Mouse (Mus musculus) retina, postnatal 7 days (tissue): Measurements from ENCODE around the gene Vmn1r215.
"Not testable (repeated sequence)": the region's sequence is repeated elsewhere in the genome, so short reads cannot be mapped to it uniquely, and the experiment has no call there.

Experiments used
- DNase-seq: peaks from one replicate; pipeline ENCODE4 v3.0.0-alpha.2; 2012; ENCODE audit warnings: low read depth, low spot score

Gene Vmn1r215

DNA sequence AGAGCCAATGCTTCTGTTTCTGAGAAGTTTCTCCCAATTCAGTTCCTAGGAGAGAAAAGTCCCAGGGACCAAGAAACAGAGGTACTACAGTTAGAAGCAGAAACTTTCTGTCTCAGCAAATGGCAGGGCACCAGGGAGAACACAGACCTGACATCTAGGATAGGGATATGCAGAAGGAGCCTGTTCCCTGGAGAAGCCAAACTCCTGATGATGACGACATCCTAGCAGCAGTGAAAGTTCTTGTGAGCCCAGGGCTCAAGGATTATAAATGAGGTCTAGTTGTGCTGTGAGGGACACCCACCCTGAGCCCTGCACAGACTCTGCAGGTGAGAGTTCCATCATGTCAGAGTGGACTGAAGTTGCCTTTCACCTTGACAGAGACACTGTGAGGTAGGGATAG is at the start of gene Vmn1r215:
Gene Vmn1r215 (plus strand): TSS at position 301 of the 400 bp plus-strand sequence.
- no peak for DNase-seq

DNA sequence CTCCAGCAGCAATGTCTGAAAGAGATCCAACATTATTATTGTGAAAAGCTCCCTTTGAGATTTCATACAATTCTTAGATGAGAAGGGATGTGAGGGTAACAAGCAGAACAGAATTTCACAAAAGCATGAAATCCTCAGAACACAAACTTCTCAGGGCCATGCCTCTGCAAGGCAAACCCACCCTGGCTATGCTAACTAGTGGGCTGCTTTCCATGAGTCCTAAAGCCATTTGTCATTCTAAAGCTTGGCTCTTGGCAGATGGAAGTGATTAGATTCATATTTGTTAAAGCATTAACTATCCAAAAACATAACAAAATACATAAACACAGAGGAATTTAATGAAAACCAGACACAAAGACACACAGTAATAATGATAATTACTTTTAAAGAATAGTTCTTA is 49.7 kb upstream of the Vmn1r215 start:
- no peak for DNase-seq

DNA sequence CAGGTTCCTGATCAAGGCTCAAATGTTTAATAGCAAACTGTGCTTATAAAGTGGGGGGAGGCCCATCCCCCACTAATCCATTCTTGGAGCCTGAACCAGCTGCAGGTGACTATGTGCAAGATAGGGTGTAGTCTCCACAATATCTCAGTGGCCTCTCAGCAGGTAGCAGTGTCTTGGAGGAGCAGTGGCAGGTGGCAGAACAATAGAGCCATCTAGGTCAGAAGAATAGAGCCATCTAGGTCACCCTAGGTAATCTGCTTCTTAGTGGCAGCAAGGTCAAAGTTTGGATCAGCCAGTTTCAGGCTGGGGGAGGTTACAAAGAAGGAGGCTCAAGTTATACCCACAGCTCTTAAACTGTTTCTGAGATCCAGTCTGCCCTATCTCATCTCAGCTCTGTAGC is 43.0 kb upstream of the Vmn1r215 start:
- DNase-seq = no peak

DNA sequence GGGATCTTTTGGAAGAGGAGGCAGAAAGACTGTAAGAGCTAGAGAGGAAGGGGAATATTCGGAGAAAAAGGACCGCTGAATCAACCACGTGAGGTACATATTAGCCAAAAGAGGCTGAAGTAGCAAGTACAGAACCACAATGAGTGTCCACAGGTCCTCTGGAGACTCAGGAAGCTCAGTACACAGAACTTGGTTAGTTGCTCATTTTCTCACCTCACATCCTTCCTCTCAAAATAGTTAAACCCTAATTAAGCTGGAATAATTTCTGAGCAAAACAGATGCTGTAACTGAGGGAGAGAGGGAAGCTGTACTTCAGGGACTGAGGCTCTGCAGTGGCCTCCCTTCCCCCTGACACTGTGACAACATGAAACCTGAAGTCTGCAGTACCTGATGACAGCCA is 37.7 kb upstream of the Vmn1r215 start, which contains the start of gene Vmn1r214:
Gene Vmn1r214 (plus strand): TSS at position 301 of the 400 bp plus-strand sequence.
- DNase-seq = no peak

DNA sequence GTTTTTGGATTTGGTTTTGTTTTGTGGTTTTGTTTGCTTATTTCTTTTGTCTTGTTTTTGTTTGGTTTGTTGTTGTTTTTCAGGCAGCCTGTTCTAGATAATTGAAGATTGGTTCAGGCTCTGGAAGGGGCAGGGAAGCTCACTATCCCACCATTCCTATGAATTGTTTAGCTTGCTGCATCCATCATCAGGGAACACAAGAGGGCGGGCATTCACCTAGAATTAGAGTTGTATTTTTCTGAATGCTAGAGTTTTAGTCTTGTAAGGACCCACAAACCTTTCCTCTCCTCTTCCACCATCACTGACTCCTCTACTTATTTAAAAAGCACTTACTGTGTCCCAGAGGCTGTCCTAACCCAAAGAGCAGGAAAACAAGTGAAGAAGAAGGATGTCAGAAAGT is 10.0 kb upstream of the Vmn1r215 start:
- no peak for DNase-seq

DNA sequence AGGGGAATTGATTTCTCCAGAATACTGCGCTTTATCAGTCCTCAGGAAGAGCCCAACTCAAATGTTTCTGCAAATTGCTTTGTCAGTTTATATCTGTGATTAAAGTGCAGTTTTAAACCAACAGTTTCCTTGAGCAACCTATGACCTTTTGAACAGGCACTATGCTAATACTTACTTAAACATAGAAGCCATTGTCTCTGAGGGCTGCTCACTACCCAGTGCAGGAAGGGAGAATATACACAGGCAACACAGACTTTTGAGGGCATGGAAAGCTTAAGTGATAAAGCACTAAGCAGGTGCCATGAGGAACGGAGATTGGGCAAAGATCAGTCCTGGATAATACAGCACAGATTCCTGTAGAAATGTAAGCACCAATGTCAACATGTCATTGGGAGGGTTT is 1.5 kb downstream of the Vmn1r215 start:
- DNase-seq = no peak

DNA sequence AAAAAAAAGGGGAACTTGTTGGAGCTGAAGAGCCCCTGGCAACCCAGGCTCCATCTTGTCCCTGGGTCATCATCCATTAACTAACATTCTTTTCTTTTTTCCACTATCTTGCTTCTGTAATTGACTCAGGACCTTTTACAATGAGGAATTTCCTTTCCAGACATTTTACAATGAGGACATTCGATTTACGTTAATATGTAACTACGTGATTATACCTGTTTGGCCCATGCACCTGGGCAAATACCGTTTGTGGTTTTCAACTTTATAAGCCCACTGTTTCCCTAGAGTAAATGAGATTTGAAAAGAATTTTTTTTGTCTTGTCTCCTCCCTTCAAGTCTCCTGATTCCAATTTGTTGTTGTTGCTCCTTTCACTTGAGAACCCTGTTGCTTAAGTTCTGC is 26.6 kb downstream of the Vmn1r215 start:
- no peak for DNase-seq

DNA sequence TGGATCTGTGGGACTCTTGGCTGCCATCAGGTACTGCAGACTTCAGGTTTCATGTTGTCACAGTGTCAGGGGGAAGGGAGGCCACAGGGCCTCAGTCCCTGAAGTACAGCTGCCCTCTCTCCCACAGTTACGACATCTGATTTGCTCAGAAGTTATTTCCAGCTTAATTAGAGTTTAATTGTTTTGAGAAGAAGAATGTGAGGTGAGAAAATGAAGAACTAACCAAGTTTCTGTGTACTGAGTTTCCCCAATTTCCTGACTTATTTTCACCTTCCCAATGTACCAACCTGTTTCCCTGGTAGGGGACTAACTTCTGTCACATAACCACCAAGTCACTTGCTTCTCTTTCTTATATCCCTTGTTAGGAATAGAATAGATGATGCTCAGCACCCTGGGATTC is 50.3 kb downstream of the Vmn1r215 start, which contains the start of gene Vmn1r217:
Gene Vmn1r217 (minus strand): TSS at position 101 of the 400 bp plus-strand sequence.
- not testable (repeated sequence) for DNase-seq

DNA sequence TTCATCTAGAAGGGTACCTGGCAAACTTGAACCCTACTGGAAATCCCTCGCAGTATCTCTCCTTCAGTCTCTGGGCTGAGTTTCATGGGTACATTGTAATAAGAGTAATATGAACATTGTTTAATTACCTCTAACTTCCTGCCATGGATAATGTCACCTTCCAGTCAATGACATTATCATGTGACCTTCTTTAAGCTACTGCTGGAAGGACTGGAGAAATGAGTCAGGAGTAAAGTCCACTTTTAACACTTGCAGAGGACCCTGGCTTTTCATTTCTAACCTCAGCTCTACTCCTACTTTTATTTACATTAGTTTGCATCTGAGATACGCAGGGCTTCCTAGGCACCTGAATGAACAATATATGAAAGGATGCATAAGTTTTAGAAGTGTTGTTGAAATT is 52.8 kb downstream of the Vmn1r215 start:
- DNase-seq = no peak
